Mouse (Mus musculus) testis, adult 2 months (tissue): ENCODE measurements around the gene Rab11b.

ENCODE experiments used
- CTCF ChIP-seq: fragments of 200-500 bp; IDR thresholded peaks from 2 replicates; pipeline ENCODE4 v1.5.1; 2012; ENCODE audit warnings: low read depth, mild to moderate bottlenecking, inconsistent platforms, low read length, moderate library complexity; ENCODE audit not compliant: control insufficient read depth, insufficient read depth, insufficient replicate concordance
- POLR2A ChIP-seq: fragments of 200-500 bp; IDR thresholded peaks from 2 replicates; pipeline ENCODE4 v1.6.1; 2012; ENCODE audit warnings: low read depth, mild to moderate bottlenecking, inconsistent platforms, low read length, moderate library complexity; ENCODE audit not compliant: control insufficient read depth

GRCm38 (mm10) chr17:33773871-33774572, 13.7 kb upstream of the Rab11b start:
- TF ChIP-seq CTCF (no peak), POLR2A (no peak)
